Mouse (Mus musculus): ENCODE results near the gene Psmc4. TPM values are rescaled to one million over a fixed set of nuclear protein-coding genes. Genes with fewer than 3 reads are reported as not detected.

The Psmc4 gene
- polyA plus RNA-seq (2015; fragmentation: Nextera tagmentation; extraction: Ambion mirVana) = 147 and 202 TPM in 2 replicates

GRCm38 (mm10) chr7:28049476-28050409 is at the start of gene Psmc4:
Gene Psmc4, minus strand, starts transcription at chr7:28050101.

GRCm38 (mm10) chr7:28070531-28071298 is 20.8 kb upstream of the Psmc4 start, which contains the start of gene Fcgbp:
Gene Fcgbp, plus strand, starts transcription at chr7:28071236.

GRCm38 (mm10) chr7:28013549-28014444 is 36.1 kb downstream of the Psmc4 start, which contains the start of gene Zfp850:
Gene Zfp850, minus strand, starts transcription at chr7:28014115.

Other genes starting within 250 kb of the Psmc4 start
- gene Zfp626, start 242.9 kb downstream of the Psmc4 start, polyA plus RNA-seq (2015; fragmentation: Nextera tagmentation; extraction: Ambion mirVana) = 1.7 and 1.9 TPM in 2 replicates
- gene Zfp59, start 211.5 kb downstream of the Psmc4 start, polyA plus RNA-seq (2015; fragmentation: Nextera tagmentation; extraction: Ambion mirVana) = 4.9 and 5.5 TPM in 2 replicates
- 2.8 and 3.5 TPM in 2 replicates for gene Zfp607a, start 192.6 kb downstream of the Psmc4 start, polyA plus RNA-seq (2015; fragmentation: Nextera tagmentation; extraction: Ambion mirVana)
- gene Zfp974, start 120.6 kb downstream of the Psmc4 start, polyA plus RNA-seq (2015; fragmentation: Nextera tagmentation; extraction: Ambion mirVana) = 8.7 and 9.0 TPM in 2 replicates
- gene Zfp780b, start 70.9 kb downstream of the Psmc4 start, polyA plus RNA-seq (2015; fragmentation: Nextera tagmentation; extraction: Ambion mirVana) = 10.1 and 10.6 TPM in 2 replicates
- 1.2 and 1.9 TPM in 2 replicates for gene Zfp850, start 36.0 kb downstream of the Psmc4 start, polyA plus RNA-seq (2015; fragmentation: Nextera tagmentation; extraction: Ambion mirVana)
- 0.19 and 1.4 TPM in 2 replicates for gene Fcgbp, start 21.1 kb upstream of the Psmc4 start, polyA plus RNA-seq (2015; fragmentation: Nextera tagmentation; extraction: Ambion mirVana)
- 0.02 TPM in 1 of 2 replicates, not detected in the other for gene 9530053A07Rik, start 79.4 kb upstream of the Psmc4 start, polyA plus RNA-seq (2015; fragmentation: Nextera tagmentation; extraction: Ambion mirVana)
- gene Fbl, start 119.6 kb upstream of the Psmc4 start, polyA plus RNA-seq (2015; fragmentation: Nextera tagmentation; extraction: Ambion mirVana) = 48.1 and 65.3 TPM in 2 replicates
- gene Dyrk1b, start 129.4 kb upstream of the Psmc4 start, polyA plus RNA-seq (2015; fragmentation: Nextera tagmentation; extraction: Ambion mirVana) = 13.1 and 17.8 TPM in 2 replicates
- 20.3 and 22.3 TPM in 2 replicates for gene Eid2, start 217.8 kb upstream of the Psmc4 start, polyA plus RNA-seq (2015; fragmentation: Nextera tagmentation; extraction: Ambion mirVana)
- 15.7 and 23.4 TPM in 2 replicates for gene Eid2b, start 227.6 kb upstream of the Psmc4 start, polyA plus RNA-seq (2015; fragmentation: Nextera tagmentation; extraction: Ambion mirVana)
- gene Selenov, start 241.1 kb upstream of the Psmc4 start, polyA plus RNA-seq (2015; fragmentation: Nextera tagmentation; extraction: Ambion mirVana) = 1.5 and 1.7 TPM in 2 replicates

Measured in adrenal gland, postnatal 0 days (tissue).